Mouse (Mus musculus): ENCODE results near the gene Cdhr1.

GRCm38 (mm10) chr14:37028555-37028954 lies 69.6 kb downstream of the Cdhr1 start:
- TF ChIP-seq EP300 (IDR thresholded peaks at IDR 0.05; ENCODE audit: low read depth) (no peak), CTCF (IDR thresholded peaks at IDR 0.05; ENCODE audit: low read depth) (no peak)

Measured in heart, postnatal 0 days (tissue).